Mouse (Mus musculus): Measurements from ENCODE around the gene Gm9639.

GRCm38 (mm10) chr10:77814382-77814781 is 19.5 kb upstream of the Gm9639 start, which contains the start of gene Gm2696:
- no peak for TF ChIP-seq CTCF (IDR thresholded peaks at IDR 0.05; ENCODE audit: low read depth)
- no peak for TF ChIP-seq EP300 (optimal IDR thresholded peaks at IDR 0.05)

Data from stomach, postnatal 0 days (tissue).